Mouse (Mus musculus) C2C12 (cell line): ENCODE measurements around the gene Git2.

Experiments
- CEBPB ChIP-seq: IDR thresholded peaks from one replicate; pipeline ENCODE4 v1.6.1; 2011; ENCODE audit warnings: low read depth, mild to moderate bottlenecking, control low read depth, moderate library complexity
- CTCF ChIP-seq: IDR thresholded peaks from one replicate; pipeline ENCODE4 v1.5.1; 2011; ENCODE audit not compliant: control insufficient read depth, insufficient read depth, insufficient read length
- MAX ChIP-seq: IDR thresholded peaks from one replicate; pipeline ENCODE4 v1.6.1; 2011; ENCODE audit warnings: mild to moderate bottlenecking, control low read depth
- MYOD1 ChIP-seq: IDR thresholded peaks from one replicate; pipeline ENCODE4 v1.6.1; 2011; ENCODE audit warnings: low read depth; ENCODE audit not compliant: control insufficient read depth, insufficient read length

- no peak for TF ChIP-seq CTCF
- no peak for TF ChIP-seq MAX
- TF ChIP-seq CEBPB = no peak
- TF ChIP-seq MYOD1 = no peak
These were observed 19.9 kb upstream of the Git2 start for GRCm38 (mm10) chr5:114795231-114795630.
